Mouse (Mus musculus): ENCODE results near the gene Psen2.

Psen2 gene

DNA sequence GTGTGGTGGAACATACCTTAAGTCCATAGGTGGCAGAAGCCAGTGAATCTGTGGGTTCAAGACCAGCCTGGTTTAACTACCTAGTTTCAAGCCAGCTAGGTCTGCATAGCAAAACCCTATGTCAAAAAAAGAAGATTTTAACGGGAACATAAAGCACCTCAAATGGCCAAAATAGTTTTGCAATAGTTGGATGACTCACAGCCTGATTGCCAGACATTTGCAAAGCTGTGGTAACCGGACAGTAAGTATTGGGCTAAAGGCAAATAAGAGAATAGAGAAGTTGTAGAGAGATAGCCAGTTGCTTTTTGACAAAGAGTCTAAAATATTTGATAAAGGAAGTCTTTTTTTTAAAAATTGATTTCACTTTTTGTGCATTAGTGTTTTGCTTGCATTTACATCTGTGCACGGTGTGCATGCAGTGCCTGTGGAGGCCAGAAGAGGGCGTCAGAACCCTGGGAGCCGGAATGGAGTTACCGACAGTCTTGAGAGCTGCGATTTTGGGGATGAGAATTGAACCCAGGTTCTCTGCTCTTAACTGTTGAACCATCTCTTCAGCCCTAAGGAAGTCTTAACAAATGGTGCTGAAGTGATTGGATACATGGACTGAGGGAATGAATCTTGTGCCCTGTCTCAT, at the start of gene Psen2:
Gene Psen2, minus strand, starts transcription at position 75 of the 634 bp plus-strand sequence.
- no peak for DNase-seq (ENCODE audit: low read depth, low spot score)

GRCm38 (mm10) chr1:180312792-180313311, 49.6 kb upstream of the Psen2 start:
- DNase-seq (ENCODE audit: low read depth, low spot score): no peak

DNA sequence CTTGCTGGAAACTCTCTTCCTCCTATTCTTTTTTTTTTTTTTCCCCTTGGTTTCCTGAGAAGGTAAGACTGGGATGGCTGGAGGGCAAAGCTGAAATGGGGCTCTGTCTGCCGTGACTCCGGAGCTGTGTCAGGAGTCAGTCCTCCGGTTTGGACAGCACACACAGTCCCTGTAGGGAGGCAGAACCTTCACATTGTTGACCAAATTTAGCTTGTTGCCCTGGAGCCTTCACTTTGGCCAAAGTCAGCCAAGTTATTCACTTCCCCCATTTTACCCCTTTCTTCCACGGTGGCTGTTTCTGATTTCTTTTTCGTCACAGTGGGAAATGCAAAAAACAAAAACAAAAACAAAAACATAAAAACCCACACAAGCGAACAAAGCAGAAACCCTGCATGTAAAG, 49.0 kb upstream of the Psen2 start:
- DNase-seq (ENCODE audit: low read depth, low spot score): no peak

DNA sequence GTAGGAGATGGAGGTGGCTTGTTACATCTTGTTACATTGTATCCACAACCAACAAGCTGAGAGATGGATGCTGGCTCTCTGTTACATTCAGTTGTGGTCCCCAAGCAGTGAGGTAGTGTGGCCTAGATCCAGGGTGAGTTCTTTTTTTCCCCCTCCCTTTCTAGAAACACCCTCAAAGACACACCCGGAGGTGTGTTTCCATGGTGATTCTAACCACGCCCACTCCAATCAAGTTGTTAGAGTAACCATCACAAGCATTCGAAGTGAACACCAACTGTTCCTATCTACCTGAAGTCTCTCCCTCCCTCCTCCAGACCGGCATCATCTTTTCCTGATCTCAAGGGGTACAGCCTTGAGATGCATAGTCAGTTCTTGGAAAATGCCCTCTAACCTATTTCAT, 45.7 kb upstream of the Psen2 start:
- no peak for DNase-seq (ENCODE audit: low read depth, low spot score)

DNA sequence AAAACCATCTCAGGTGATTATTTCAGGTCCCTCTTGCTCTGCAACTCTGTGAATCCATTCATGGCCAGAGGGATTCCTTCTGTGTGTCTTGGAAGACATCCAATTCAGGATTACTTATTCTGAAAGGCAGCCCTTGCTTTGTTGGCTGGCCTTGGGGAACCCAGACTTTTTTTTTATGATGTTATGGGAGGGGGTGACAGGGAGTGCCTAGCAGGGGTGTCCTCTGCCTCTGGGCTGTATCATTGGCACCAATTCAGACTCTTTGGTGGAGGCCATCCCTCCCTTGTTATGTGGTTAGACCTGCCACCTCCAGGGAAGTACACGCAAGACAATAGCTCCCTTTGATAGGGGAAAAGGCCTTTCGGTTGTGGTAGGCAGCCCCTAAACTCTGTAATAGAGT, 44.4 kb upstream of the Psen2 start:
- DNase-seq (ENCODE audit: low read depth, low spot score): no peak

DNA sequence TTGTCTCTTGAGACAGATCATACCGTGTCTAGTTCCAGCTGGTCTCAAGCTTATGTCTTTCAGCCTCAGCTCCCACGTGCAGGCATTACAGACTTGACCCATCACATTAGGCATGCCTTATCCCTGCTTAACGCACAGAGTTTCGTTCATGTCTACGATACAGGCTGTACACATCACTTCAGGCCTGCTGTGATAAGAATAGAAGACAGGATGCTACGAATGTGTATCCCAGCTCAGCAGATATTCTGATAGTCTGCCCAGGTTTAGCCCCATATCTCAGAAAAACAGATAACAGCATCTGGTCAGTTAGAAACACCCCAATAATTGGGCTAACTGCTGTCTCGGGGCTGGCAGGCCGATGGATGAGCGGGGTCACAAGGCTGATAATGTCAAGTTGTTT, 43.7 kb upstream of the Psen2 start:
- no peak for DNase-seq (ENCODE audit: low read depth, low spot score)

DNA sequence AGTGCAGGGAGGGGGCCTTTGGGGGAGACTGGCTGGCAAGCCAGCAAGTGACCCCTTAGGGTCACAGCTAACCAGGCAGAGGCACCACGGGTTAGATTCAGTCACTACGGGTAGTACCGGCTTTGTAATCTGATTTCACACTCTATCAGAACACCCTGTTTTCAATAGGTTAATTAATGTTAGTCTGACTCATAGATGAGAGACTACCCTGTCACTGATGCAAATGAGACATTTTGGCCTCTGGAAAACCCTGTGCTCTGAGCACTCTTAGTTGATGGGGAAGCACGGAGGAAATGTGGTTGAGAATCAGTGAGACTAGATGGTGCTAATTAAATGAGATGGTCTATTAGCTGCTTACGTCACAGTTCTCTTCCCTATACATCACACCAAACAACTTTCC, 40.4 kb upstream of the Psen2 start:
- no peak for DNase-seq (ENCODE audit: low read depth, low spot score)

DNA sequence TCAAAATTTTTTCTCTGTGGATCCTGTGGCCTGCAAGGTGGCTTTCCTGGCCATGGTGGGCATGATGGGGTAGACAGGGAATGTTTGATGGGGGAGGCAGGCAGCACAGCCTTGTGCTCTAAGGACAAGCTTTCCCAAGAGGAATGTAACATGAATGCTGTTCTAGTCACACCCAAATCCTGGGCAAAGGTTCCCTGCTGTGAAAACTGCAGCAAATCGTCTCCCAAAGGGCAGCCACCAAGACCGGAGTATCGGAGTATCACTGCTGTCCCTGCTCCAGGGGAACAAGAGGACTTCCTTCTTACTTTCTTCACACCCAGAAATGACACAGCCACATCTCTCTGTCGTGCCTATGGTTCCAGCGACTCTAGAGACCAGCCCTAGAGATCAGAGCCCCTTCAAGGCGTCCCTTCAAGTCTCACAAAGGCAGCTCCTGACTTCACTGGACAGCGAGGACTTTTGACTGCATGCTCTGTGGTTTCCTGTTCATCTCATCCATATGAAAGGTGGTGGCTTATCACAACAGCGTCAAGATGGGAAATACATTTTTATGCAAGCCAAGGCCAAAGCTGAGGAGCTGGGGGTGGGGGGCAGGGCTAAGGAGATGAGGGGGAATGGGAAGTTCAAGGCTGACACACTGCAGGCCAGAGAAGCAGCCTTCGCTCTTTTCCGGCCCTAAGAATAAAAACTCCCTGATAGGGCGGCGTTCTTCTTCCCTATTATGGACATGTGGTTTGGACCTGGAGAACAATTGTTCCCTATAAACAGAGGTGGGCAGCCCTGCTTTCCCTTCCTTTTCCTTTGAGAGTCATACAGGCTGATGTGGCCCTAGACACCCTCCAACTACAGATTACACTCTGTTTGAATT, 39.2 kb upstream of the Psen2 start:
- no peak for DNase-seq (ENCODE audit: low read depth, low spot score)

- no peak for DNase-seq (ENCODE audit: low read depth, low spot score)
Measured at GRCm38 (mm10) chr1:180300997-180301396, 37.8 kb upstream of the Psen2 start.

DNA sequence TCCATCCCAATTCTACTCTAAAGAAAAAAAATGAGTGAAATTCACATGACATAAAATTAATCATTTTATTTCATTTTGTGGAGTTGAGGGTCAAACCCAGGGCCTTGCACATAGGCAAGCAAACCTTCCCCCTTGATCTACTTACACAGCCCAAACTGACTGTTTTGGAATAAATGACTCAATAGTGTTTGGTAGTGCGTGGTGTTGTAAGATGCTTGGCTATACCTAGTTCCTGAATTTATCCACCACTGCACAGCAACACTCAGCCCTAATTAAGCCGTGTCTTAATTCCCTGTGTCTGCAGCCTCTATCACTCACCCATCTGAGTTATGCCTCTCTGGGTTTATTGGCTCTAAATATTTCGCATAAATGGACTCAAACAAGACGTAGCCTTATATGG, 37.1 kb upstream of the Psen2 start:
- no peak for DNase-seq (ENCODE audit: low read depth, low spot score)

GRCm38 (mm10) chr1:180299697-180300096, 36.5 kb upstream of the Psen2 start:
- no peak for DNase-seq (ENCODE audit: low read depth, low spot score)

DNA sequence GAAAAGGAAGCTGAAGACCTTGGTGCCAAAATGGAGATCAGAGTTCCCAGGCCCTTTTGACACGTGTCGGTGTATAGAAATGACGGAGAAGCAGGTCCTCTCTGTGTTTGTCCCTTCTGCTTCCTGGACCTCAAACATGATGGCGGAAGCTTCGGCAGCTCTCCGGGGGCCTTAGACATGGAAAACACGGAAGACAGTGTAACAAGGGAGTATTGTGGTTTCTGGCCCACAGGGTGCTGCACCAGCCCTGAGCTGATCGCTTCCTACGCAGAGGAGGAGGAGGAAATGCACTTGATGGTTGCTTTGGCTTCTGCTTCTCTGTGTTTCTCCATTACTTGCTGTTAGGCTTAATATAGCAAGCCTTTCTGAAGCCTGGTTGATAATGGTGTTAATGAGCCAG, 32.9 kb upstream of the Psen2 start:
- DNase-seq (ENCODE audit: low read depth, low spot score): no peak

GRCm38 (mm10) chr1:180290358-180290757, 27.1 kb upstream of the Psen2 start:
- DNase-seq (ENCODE audit: low read depth, low spot score): no peak

DNA sequence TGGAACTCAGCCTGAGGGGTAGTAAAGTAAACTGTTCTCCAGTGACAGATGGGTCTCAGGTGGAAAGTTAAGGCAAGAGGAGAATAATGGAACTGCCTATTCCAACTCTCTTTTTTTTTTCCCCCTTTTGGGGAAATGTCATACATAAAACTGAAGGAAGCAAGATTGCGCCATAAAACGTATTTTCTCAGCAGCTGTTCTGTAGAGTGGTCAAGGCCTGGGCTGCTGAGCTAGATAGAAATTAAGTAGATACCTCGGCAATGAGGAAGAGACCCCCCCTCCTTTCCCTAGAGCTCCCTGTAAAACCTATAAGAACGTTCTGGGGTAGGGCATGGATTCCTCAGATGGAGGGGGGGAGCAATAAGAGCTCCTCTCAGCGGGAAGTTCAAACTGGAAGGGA, 26.6 kb upstream of the Psen2 start:
- DNase-seq (ENCODE audit: low read depth, low spot score): no peak

- no peak for DNase-seq (ENCODE audit: low read depth, low spot score)
Measured at GRCm38 (mm10) chr1:180288872-180289468, 25.7 kb upstream of the Psen2 start.

DNA sequence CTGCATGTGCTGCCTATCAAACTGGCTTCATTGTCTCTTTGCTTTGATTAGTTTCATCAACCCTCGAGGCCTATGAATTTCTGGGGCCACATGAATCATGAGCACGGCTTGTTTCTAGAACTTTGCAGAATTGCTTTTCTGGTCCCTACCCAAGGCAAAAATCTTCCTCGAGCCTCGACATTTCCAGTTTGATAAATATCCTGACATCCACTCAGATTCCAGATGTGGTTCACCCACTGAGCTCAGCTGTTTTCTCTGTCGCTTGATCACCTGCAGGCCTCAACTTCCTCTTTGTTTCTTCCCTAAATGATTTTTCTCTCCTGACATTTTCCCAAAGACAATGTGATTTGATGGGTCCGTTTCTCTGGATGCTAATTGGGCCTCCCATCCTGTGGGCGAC, 25.0 kb upstream of the Psen2 start:
- no peak for DNase-seq (ENCODE audit: low read depth, low spot score)

DNA sequence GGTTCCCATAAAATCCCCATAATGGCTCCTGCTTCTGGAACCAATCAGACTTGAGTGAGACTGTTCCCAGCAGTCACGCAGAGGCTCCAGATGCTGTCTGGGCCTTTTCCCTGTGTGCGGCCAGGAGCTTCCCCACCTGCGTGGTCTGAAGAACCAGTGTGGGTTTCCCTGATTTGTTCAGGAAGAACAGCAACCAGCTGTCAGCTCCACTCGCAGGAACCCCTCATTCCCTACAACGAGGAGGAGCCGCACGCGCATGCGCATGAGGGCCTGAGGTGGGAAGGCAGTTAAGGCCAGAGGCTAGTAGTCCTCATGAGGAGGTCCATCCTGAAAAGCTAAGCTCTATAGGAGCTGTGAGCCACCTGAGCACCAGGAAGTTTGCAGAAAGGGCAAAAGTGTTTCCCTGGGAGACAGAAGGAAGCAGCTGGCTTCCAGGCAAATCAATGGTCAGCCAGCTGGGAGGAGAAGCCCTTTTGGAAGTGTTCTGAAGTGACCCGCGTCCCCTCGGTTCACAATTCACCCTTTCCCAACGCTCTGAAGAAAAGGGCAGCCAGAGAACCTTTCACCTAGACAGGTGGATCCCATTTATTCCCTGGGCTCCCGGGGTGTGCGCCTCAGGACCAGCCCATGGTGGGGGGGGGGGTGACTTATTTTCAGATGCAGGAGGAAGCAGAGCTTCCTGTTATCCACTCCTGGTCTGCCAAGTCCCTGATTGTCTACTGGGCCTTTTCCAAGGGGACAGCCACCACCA, 23.0 kb upstream of the Psen2 start:
- peak; percentile 82 for DNase-seq (ENCODE audit: low read depth, low spot score)

- DNase-seq (ENCODE audit: low read depth, low spot score): peak; percentile 83
Measured at GRCm38 (mm10) chr1:180283813-180284768, 20.9 kb upstream of the Psen2 start.

GRCm38 (mm10) chr1:180282581-180282980, 19.3 kb upstream of the Psen2 start:
- DNase-seq (ENCODE audit: low read depth, low spot score): peak; percentile 74

DNA sequence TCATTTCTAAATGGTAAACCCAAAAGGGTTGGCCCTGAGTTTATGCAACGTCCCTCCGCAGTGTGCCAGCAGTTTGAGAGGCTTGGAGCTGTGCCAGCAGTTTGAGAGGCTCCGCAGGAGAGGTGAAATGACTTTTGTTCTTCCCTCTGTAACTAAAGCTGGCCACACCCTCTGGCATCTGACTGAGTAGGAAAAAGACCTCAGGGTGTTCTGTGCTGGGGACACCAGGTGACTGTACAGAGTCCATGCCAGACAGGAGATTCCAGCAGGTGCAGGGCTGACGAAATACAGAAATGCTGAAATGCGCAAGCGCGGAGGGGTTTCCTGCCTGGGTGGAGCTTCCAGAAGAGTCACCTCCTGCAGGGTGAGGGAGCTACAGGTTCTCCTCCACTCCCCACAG, 16.4 kb upstream of the Psen2 start:
- DNase-seq (ENCODE audit: low read depth, low spot score): no peak

GRCm38 (mm10) chr1:180277563-180277962, 14.3 kb upstream of the Psen2 start:
- no peak for DNase-seq (ENCODE audit: low read depth, low spot score)
